Mouse (Mus musculus): Measurements from ENCODE around the gene Sema5b. TPM values are rescaled to one million over a fixed set of nuclear protein-coding genes. Genes with fewer than 3 reads are reported as not detected.
A peak's percentile ranks its signal among the peaks of the same experiment; 100 is the strongest.

The Sema5b gene
- polyA plus RNA-seq, 1 experiment from 2014 or later: 22.4 TPM

DNA sequence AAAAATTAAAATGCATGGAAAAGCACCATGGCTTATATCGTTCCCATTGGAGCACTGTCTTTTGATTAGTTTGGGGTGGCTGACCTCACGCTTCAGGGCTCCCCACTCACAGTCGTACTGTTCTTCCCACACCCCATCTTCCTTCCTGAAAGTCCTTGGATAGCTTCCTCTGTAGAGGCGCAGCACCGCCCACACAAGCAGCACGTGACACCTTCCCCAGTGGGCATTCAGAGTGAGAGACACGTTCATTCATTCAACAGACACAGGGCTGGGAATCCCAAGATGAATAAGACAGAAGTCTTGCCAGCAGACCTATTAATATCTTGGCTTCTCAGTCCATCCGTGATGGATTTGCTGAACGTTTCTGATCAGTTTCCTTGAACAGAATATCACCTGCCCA is 61.6 kb downstream of the Sema5b start:
- ChIA-PET POLR2A (no interaction called here), CTCF (interaction anchor here (0.9 kb wide), 1 partner anchor 62 kb away, joined by 3 read pairs; no protein-coding TSS in a partner anchor)
- H3K27me3 ChIP-seq: no peaks in the 10 kb centered on the region
- TF ChIP-seq CTCF (IDR thresholded peaks at IDR 0.05): no peak
- ATAC-seq (no peak), DNase-seq (ENCODE audit: low read depth, low spot score) (no peak)
- in situ Hi-C loops (cut with MboI; ENCODE audit: low pct_unique_long_range_greater_than_20kb): no loop called here

DNA sequence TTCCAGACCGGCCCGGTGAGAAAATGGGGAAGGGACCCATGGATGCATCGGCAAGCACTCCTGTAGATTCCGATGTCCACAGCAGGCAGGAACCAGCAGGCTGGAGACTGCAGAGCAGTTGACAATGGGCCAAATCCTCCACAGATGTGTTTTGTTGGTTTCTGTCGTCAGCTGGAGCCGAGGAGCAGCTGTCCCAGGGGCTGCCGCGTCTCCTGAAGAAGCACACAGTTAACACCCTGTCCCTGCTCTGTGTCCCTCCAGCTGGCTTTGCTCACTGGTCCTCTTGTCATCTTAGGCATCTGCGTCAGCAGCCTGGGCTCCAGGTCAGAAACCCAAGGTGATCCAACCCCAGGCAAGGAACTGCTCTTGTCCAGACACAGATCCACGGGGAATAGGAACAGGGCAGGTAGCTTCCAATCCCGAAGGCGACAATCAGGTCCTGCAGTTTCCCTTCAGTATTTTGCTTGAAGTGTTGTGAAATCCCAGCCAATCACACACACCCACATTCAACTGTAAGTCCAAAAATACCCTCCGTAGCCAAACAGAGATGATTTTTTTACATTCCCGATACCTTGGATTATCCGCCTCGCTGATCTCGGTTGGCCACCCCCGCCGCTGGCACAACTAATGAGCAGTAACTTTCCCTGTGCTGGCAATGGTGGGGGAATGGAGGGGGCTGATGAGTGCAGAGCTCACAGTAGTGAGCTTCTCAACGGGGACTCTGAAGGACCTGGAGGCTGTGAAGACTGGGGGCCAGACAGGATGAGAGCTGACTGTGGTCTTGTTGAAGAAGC is 63.0 kb downstream of the Sema5b start:
- DNase-seq (ENCODE audit: low read depth, low spot score) (no peak), ATAC-seq (peak; percentile 32)
- ChIA-PET POLR2A (interaction anchor here (1.1 to 1.2 kb wide), 2 partner anchors 13 to 63 kb away, joined by 3 read pairs; partner anchors contain the start of gene Sema5b), CTCF (interaction anchor here (1.4 to 3.0 kb wide), 5 partner anchors 9 to 64 kb away, joined by 3 to 24 read pairs (median 9); partner anchors contain the start of gene Sema5b)
- no peak for TF ChIP-seq CTCF (IDR thresholded peaks at IDR 0.05)
- in situ Hi-C loops (cut with MboI; ENCODE audit: low pct_unique_long_range_greater_than_20kb): no loop called here
- H3K27me3 ChIP-seq: no peaks in the 10 kb centered on the region

DNA sequence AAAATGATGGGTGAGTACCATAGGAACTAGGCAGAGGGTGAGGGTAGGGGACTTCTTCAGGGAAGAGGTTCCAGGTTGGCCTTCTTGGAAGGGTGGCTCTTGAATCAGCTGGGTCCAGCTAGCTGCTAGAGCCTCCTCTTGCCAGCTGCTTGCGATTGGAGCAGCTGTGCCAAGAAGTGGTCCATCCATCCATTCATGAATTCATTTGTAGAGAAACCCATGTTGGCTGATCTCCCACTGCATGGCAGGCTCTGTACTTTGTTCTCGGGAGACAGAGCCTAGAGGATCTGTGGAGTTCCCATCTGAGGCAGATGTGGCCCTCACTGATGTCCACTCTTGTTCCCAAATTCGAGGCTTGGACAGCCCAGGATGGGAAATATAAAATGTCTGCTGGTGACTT is 66.3 kb downstream of the Sema5b start:
- ChIA-PET CTCF (interaction anchor here (1.5 kb wide), 1 partner anchor 20 kb away, joined by 4 read pairs; no protein-coding TSS in a partner anchor), POLR2A (no interaction called here)
- TF ChIP-seq CTCF (IDR thresholded peaks at IDR 0.05): no peak
- no peaks in the 10 kb centered on the region for H3K27me3 ChIP-seq
- no peak for DNase-seq (ENCODE audit: low read depth, low spot score)
- no peak for ATAC-seq
- in situ Hi-C loops (cut with MboI; ENCODE audit: low pct_unique_long_range_greater_than_20kb): no loop called here

GRCm38 (mm10) chr16:35608244-35608643 is 67.3 kb downstream of the Sema5b start:
- H3K27me3 ChIP-seq: no peaks in the 10 kb centered on the region
- ChIA-PET POLR2A (no interaction called here), CTCF (interaction anchor here (1.5 kb wide), 1 partner anchor 12 kb away, joined by 4 read pairs; no protein-coding TSS in a partner anchor)
- TF ChIP-seq CTCF (IDR thresholded peaks at IDR 0.05): no peak
- DNase-seq (ENCODE audit: low read depth, low spot score) (no peak), ATAC-seq (no peak)
- in situ Hi-C loops (cut with MboI; ENCODE audit: low pct_unique_long_range_greater_than_20kb): no loop called here

DNA sequence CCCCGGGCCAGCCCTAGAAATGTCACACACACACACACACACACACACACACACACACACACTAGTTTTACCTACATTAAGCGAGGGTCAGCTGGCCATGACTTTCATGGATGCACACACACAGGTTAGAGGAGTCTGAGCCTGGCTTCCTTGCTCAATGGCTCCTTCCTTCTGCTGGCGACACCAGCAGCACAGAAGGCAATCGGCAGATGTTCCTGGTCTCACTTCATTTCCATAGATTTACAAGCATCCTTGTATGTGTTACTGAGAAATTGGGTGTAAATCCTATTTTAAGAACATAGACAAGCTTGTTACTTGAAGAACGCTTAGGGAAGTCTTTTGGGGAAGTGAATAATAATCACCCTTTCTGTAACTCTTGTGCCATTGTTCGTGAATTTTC is 68.6 kb downstream of the Sema5b start:
- in situ Hi-C loops (cut with MboI; ENCODE audit: low pct_unique_long_range_greater_than_20kb): no loop called here
- CTCF ChIA-PET: interaction anchor here (1.5 kb wide), 1 partner anchor 13 kb away, joined by 4 read pairs; no protein-coding TSS in a partner anchor
- no peak for DNase-seq (ENCODE audit: low read depth, low spot score)
- no peak for ATAC-seq
- no peak for TF ChIP-seq CTCF (IDR thresholded peaks at IDR 0.05)
- POLR2A ChIA-PET: no interaction called here
- no peaks in the 10 kb centered on the region for H3K27me3 ChIP-seq

DNA sequence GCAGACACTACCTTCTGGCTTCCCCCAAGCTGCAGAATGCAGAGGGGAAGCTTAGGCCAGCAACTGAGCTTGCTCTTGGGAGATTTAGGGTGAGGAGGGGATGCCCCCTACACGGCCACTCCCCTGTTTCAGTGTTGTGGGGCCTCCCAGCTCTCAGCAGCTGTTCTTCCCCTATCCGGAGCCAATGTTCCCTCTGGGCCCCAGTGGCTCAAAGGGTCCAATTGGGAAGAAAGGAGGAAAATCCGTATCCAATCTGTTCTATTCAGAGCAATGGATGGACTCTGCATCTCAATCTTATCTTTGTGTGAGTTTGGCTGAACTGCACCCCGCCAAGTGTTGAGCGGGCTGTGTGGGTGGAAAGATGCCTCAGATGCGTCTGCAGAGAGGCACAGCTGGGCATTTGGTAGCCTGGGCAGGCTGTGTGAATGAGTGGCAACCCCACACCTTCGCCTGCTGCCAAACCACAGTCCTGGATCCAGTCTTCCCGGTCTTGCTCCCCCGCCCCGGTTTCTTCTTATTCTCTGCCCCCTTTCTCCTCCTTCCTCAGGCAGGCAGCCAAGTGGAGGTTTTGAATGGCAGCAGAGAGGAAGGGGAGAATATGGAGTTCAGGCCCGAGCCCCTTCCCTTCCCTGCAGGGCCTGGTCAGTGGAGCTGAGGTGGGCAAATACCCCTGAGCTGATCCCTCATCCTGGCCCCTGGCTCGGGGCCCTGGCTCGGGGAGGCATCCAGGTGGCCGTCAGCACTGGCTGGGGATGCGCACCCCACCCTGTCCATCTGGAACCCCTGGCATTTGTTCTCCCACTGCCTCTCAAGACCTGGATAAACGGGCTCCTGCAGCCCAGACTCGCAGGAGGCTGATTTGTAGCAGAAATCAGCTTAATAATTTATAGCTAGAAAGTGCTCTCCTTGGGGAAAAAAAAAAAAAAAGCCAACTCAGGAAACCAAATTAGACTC is 73.2 kb downstream of the Sema5b start:
- ATAC-seq: no peak
- no peaks in the 10 kb centered on the region for H3K27me3 ChIP-seq
- in situ Hi-C loops (cut with MboI; ENCODE audit: low pct_unique_long_range_greater_than_20kb): no loop called here
- DNase-seq (ENCODE audit: low read depth, low spot score): no peak
- CTCF ChIA-PET: interaction anchor here (0.6 to 2.2 kb wide), 4 partner anchors 9 to 52 kb away, joined by 3 to 11 read pairs (median 4); no protein-coding TSS in a partner anchor
- POLR2A ChIA-PET: no interaction called here
- TF ChIP-seq CTCF (IDR thresholded peaks at IDR 0.05): no peak

DNA sequence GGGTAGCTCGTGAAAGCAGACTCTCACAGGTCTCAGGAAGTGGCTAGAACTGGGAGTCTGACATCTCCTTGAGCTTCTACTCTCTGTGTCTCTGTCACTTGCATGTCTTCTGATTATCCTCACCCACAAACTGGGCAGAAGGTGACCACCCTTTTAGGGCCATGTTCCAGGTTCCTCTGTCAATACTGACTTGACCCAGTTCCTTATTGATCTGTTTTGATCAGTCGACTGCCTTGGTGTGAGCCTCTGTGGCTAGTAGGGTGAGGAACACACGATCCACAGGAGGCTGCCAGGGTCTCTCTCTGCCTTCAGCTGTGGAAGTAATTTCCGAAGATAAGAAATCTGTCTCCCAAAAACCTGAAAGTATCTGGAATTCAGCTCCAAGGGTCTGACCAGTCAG is 76.8 kb downstream of the Sema5b start:
- POLR2A ChIA-PET: no interaction called here
- no peak for ATAC-seq

GRCm38 (mm10) chr16:35623026-35623425 is 82.1 kb downstream of the Sema5b start:
- ATAC-seq (no peak), DNase-seq (ENCODE audit: low read depth, low spot score) (no peak)
- CTCF ChIA-PET: interaction anchor here (2.0 kb wide), 1 partner anchor 83 kb away, joined by 5 read pairs; the partner anchor contains the start of gene Sema5b
- in situ Hi-C loops (cut with MboI; ENCODE audit: low pct_unique_long_range_greater_than_20kb): loop anchor here (10.0 kb wide), 1 partner anchor 308 kb away; no protein-coding TSS in a partner anchor
- POLR2A ChIA-PET: no interaction called here
- H3K27me3 ChIP-seq: no peaks in the 10 kb centered on the region
- TF ChIP-seq CTCF (IDR thresholded peaks at IDR 0.05): no peak

More for the DNA sequence above, 76.8 kb downstream of the Sema5b start:
- H3K27me3 ChIP-seq: no peaks in the 10 kb centered on the region
- no peak for TF ChIP-seq CTCF (IDR thresholded peaks at IDR 0.05)
- in situ Hi-C loops (cut with MboI; ENCODE audit: low pct_unique_long_range_greater_than_20kb): no loop called here
- DNase-seq (ENCODE audit: low read depth, low spot score): no peak
- CTCF ChIA-PET: interaction anchor here (2.1 kb wide), 1 partner anchor 13 kb away, joined by 9 read pairs; no protein-coding TSS in a partner anchor

DNA sequence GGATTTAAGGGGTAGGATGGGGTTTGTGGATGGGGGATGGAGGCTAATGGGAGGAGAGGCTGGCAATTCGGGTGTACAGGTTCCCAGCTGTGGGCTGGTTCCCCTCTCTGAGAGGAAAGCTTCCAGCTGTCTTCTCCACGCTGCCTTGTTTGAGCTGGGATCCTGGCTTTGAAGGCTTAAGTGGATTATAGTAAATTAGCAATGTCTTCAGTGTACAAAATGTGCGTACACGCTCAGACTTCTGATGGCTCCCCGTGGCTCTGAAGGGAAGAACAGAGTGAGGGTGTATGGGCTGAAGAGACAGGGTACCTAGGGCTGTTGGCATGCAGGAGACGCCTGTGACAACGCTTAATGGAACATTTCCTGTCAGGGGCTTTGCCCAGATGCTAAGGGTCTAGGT is 83.0 kb downstream of the Sema5b start:
- no peak for TF ChIP-seq CTCF (IDR thresholded peaks at IDR 0.05)
- in situ Hi-C loops (cut with MboI; ENCODE audit: low pct_unique_long_range_greater_than_20kb): loop anchor here (10.0 kb wide), 1 partner anchor 309 kb away; no protein-coding TSS in a partner anchor

DNA sequence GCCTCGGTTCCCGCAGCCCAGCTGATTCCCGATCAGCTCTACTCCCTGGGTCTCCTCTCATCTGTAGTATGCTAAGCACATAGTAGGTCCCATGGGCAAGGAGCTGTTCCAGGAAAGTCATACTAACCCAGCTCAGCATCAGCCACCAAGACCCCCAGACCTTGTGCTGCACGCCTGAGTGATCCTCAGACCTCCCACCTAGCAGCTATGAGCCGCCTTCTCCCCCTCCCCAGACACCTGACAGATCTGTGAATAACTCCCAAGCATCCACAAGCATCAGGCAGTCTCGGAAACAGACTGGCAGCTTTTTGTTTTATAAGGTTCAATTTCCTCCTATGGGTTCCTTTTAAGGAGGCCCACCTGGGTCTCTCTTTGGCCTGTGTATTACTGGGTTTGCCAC is 83.9 kb downstream of the Sema5b start:
- POLR2A ChIA-PET: no interaction called here
- no peak for DNase-seq (ENCODE audit: low read depth, low spot score)

More for the DNA sequence above, 83.0 kb downstream of the Sema5b start:
- POLR2A ChIA-PET: no interaction called here
- H3K27me3 ChIP-seq: no peaks in the 10 kb centered on the region
- CTCF ChIA-PET: interaction anchor here (2.5 kb wide), 1 partner anchor 83 kb away, joined by 10 read pairs; the partner anchor contains the start of gene Sema5b
- no peak for DNase-seq (ENCODE audit: low read depth, low spot score)
- ATAC-seq: no peak

More for the DNA sequence above, 83.9 kb downstream of the Sema5b start:
- CTCF ChIA-PET: interaction anchor here (1.0 to 2.5 kb wide), 2 partner anchors 19 to 84 kb away, joined by 3 to 10 read pairs; partner anchors contain the start of gene Sema5b
- in situ Hi-C loops (cut with MboI; ENCODE audit: low pct_unique_long_range_greater_than_20kb): loop anchor here (5.0 to 10.0 kb wide), 2 partner anchors 83 to 310 kb away; partner anchors contain the start of gene Sema5b
- ATAC-seq: no peak
- no peaks in the 10 kb centered on the region for H3K27me3 ChIP-seq
- no peak for TF ChIP-seq CTCF (IDR thresholded peaks at IDR 0.05)

All from Patski (cell line).